Mouse (Mus musculus) midbrain, embryonic 15.5 days (tissue): Measurements from ENCODE around the gene Astn1. TPM values are rescaled to one million over a fixed set of nuclear protein-coding genes. Genes with fewer than 3 reads are reported as not detected.

Experiments
- ATAC-seq: fragments of 200-750 bp; cut with Nextera tagmentation; replicated peaks from 2 replicates; pipeline ENCODE4 v1.8.0; 2017; ENCODE audit warnings: moderate TSS enrichment
- H3K27ac ChIP-seq: fragments of 300-500 bp; sonication (generic); 2 replicates; pipeline ENCODE4 v1.5.1; 2015; ENCODE audit warnings: mild to moderate bottlenecking, inconsistent platforms
- H3K27me3 ChIP-seq: fragments of 300-500 bp; sonication (generic); replicated peaks from 2 replicates; pipeline ENCODE4 v1.6.1; 2015; ENCODE audit warnings: inconsistent platforms
- H3K36me3 ChIP-seq: fragments of 300-500 bp; sonication (generic); replicated peaks from 2 replicates; pipeline ENCODE4 v1.6.1; 2015; ENCODE audit warnings: inconsistent platforms
- H3K4me1 ChIP-seq: fragments of 300-500 bp; sonication (generic); 2 replicates; pipeline ENCODE4 v1.6.1; 2015; ENCODE audit warnings: inconsistent platforms
- H3K4me2 ChIP-seq: fragments of 300-500 bp; sonication (generic); 2 replicates; pipeline ENCODE4 v1.6.1; 2015; ENCODE audit warnings: inconsistent platforms, mild to moderate bottlenecking, moderate library complexity
- H3K4me3 ChIP-seq: fragments of 300-500 bp; sonication (generic); 2 replicates; pipeline ENCODE4 v1.5.1; 2015; ENCODE audit warnings: mild to moderate bottlenecking, inconsistent platforms
- H3K9ac ChIP-seq: fragments of 300-500 bp; sonication (generic); 2 replicates; pipeline ENCODE4 v1.6.1; 2015; ENCODE audit warnings: mild to moderate bottlenecking, inconsistent platforms
- H3K9me3 ChIP-seq: fragments of 300-500 bp; sonication (generic); 2 replicates; pipeline ENCODE4 v1.6.1; 2016; ENCODE audit warnings: inconsistent platforms
- WGBS: fragments of 180-500 bp; shearing (Covaris S2); methylation state at CpG from one replicate; pipeline ENCODE4 v1.1.7; 2015; ENCODE audit warnings: mixed read lengths; 5-methylcytosine and 5-hydroxymethylcytosine counted together
- polyA plus RNA-seq: library from polyadenylated mRNA; unstranded; fragments of >200 nt; fragmentation: Nextera tagmentation; extraction: Ambion mirVana; gene quantifications from 2 replicates; pipeline ENCODE4 v1.2.1, GENCODE M21; 2015

Gene Astn1
- polyA plus RNA-seq = 43.2 and 44.3 TPM in 2 replicates

DNA sequence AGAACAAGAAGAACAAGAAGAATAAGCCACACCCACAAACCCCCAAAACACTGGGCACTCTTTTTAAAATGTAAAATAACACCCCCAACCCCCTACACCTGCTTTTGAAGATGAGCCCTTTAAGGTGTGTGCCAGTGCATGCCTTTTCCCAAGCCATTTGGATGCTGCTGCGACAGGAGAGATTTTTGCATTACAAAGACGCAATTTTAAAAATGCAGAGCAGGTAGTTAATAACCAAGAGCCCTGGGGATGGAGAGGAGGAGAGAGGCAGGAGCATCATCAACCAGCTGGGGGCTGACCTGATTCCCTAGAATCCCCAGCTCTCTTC, at the start of gene Astn1:
Astn1 (plus strand) TSS at position 310 of the 328 bp plus-strand sequence.
- Histone ChIP-seq H3K36me3 (no peaks in the 10 kb centered on the region), H3K9me3 (no peaks in the 10 kb centered on the region), H3K9ac (peak within 1 kb of the TSS; percentile 98), H3K4me3 (peak within 1 kb of the TSS; percentile 71), H3K4me1 (peaks cover 41% of the 10 kb centered on the region), H3K27ac (peak within 1 kb of the TSS; percentile 97), H3K27me3 (0 out of 2 replicates have a peak, but pooled peaks cover 6% of the 10 kb centered on the region), H3K4me2 (peak within 1 kb of the TSS; percentile 63)
- WGBS = 0% methylated on average over 2 of the region's 2 CpGs
- ATAC-seq = no peak

DNA sequence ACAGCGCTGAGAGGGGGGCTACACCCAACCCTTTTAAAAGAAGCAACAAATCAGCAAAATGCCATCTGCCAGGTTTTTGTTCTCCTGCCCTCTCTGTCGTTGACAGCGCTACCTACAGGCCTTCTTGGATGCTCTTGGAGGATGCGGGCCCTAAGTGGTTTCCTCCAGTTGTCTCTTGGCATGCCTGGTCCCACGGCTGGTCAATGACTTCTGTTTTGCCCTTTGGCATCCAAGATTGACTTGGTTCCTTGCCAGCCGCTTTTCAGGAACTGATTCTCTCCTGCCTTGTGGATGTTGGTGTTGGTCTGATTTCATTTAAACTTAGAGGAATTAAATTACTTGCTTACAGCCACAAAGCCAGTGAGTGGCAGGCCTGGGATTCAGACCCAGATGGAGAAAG, 38.7 kb upstream of the Astn1 start:
- Histone ChIP-seq H3K4me3 (no peak overlapping the region), H3K4me1 (peaks cover 4% of the 10 kb centered on the region; the same call in 1 of the 2 replicates), H3K27me3 (no peaks in the 10 kb centered on the region), H3K27ac (no peak overlapping the region), H3K4me2 (no peak overlapping the region), H3K9ac (no peak overlapping the region), H3K9me3 (no peaks in the 10 kb centered on the region), H3K36me3 (no peaks in the 10 kb centered on the region)
- ATAC-seq = no peak
- 76% methylated on average over 6 of the region's 6 CpGs for WGBS

DNA sequence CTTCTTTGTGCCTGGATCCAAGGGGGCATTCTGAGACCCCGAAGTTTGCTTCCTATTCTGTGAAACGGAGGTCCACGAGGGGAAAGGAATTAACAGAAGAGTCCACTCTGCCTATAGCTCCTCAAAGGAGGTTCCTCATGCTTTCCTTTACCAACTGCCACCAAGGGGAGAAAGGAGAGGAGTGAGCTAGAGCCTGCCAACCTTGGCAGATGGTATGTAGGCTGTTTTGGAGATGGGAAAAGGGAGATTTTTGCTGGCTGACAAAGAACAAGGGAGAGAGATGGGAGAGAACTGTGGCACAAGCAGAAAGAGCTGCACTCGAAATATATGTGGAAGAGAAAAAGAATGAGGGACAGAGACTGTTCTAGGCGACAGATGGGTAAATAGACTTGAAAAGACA, 33.9 kb upstream of the Astn1 start:
- 66% methylated on average over 5 of the region's 5 CpGs for WGBS

DNA sequence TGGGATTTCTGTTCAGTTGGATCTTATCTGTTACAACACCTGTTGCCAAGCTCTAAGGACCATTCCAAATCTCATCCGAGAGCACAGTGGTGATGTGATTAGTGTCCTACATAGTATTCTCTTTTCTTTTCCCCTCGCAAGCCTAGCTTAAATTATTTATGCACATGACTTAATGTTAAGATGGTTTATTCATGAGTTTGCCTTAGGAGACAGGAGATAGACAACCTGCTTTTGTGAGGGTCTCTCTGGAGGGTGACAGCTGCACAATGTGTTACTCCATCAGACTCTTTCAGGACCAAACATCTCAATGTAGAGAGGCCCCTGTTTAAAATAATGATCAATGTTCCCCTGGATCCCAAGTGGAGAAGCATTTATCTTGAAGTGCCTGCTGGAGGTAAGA, 33.2 kb upstream of the Astn1 start:
- Histone ChIP-seq H3K27ac (no peak overlapping the region), H3K36me3 (no peaks in the 10 kb centered on the region), H3K4me3 (no peak overlapping the region), H3K9ac (no peak overlapping the region), H3K27me3 (no peaks in the 10 kb centered on the region), H3K9me3 (no peaks in the 10 kb centered on the region), H3K4me2 (no peak overlapping the region), H3K4me1 (no peaks in the 10 kb centered on the region)
- 37% methylated on average over 2 of the region's 2 CpGs for WGBS
- ATAC-seq = peak; percentile 70

More for the DNA sequence above, 33.9 kb upstream of the Astn1 start:
- Histone ChIP-seq H3K27me3 (no peaks in the 10 kb centered on the region), H3K9me3 (no peaks in the 10 kb centered on the region), H3K9ac (no peak overlapping the region), H3K27ac (no peak overlapping the region), H3K36me3 (no peaks in the 10 kb centered on the region), H3K4me2 (no peak overlapping the region), H3K4me3 (no peak overlapping the region), H3K4me1 (peaks cover 4% of the 10 kb centered on the region; the same call in 1 of the 2 replicates)
- ATAC-seq = no peak

DNA sequence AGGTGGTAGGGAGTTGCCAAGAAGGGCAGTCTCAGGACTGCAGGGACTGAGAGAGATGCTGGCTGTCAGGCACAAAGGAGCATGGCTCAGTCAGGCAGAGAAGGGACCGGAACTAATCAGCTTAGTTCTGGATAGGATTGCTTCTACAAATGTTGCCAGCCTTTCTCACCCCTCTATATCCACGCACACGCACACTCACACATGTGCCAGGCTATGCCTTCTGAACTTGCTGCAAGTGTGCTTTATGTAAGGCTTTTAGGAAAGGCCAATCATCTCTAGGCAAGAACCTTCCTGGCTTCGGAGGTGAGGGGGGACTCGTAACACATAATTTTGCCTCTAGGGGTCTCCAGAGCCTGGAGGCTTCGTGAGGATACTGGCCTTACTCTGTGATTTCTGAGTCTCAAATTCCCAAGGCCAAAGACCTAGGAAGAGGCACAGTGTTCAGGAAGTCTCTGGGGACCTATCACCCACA, 18.8 kb upstream of the Astn1 start:
- peak; percentile 87 for ATAC-seq
- no peak overlapping the region for H3K4me2 ChIP-seq
- no peaks in the 10 kb centered on the region for H3K36me3 ChIP-seq
- no peak overlapping the region for H3K9ac ChIP-seq
- H3K4me3 ChIP-seq = no peak overlapping the region
- no peak overlapping the region for H3K27ac ChIP-seq
- H3K27me3 ChIP-seq = no peaks in the 10 kb centered on the region
- WGBS = 11% methylated on average over 6 of the region's 6 CpGs
- no peaks in the 10 kb centered on the region for H3K9me3 ChIP-seq
- H3K4me1 ChIP-seq = peaks cover 9% of the 10 kb centered on the region

DNA sequence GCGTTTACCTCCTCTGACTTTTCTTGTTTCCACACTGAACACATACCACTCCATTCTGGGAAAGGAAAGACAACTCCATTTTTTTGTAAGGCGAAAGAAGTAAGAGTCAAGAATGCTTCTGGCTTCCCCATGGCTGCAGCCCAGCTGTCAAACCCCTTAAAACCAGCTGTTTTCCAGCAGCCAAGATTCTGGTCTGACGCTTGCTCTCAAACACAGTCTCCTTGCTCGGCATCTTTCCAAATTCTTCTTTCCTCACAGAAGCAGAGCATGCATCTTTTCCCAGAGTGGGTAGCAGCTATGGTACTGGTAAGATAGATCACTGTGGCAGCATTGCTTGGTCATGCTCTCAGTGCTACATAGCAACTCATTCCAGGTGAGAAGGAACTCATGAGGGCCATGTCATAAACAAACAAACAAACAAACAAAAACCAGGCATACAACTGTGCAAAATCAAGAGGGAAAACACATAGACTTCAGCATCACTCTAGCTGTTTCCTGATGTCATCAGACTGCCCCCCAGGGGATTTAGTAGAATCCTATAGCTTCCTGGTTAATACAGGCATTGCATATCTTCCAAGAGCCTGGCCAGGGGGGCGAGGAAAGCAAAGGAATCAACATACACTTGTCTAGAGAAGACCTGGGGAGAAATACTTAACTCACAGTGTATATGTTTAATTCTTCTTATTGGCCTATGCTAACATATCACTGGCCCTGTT, 8.3 kb upstream of the Astn1 start:
- no peaks in the 10 kb centered on the region for H3K9me3 ChIP-seq
- 77% methylated on average over 5 of the region's 5 CpGs for WGBS

DNA sequence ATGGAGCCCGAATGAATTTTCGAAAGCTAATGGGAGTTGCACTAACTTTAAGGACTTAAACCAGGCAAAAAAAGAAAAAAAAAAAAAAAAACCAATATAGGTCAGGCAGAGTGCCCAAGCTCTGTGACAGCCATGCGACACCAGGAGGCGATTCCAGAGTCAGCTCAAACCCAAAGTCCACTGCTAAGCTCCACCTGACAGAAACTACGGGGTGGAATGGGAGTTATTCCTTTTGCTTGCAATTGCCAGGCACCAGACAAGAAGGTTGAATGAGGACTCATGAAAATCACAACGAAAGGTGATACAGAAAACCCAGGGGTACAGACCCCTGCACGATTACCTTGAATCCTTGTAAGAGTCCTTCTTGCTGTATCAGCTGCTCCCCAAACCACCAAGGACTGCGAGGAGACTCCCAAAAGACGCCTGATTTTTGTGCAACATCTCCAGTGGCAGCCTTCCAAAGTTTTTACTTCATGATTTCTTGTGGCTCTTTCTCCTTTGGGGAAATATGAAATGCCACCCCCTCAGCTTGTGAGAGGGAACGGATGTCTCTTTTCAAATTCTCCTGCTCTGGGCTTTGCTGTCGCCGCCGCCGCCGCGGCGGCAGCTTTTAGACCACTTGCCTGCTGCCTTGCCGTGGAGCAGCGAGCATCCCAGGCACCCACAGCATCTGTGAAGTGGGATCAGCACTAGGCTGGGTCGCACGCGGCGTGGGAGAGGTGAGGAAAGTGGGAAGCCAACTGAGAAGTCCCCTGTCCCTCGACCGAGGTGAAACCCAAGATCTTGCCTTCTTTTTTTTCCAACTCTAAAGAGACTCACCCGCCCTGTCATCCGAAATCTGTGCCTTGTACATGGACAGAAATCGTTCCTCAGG, 6.7 kb upstream of the Astn1 start:
- Histone ChIP-seq H3K4me3 (peak overlapping the region; percentile 85), H3K9ac (peak overlapping the region; percentile 79), H3K4me2 (peak overlapping the region; percentile 79), H3K9me3 (no peaks in the 10 kb centered on the region), H3K4me1 (peaks cover 37% of the 10 kb centered on the region), H3K27me3 (0 out of 2 replicates have a peak, but pooled peaks cover 6% of the 10 kb centered on the region), H3K27ac (peak overlapping the region; percentile 89), H3K36me3 (no peaks in the 10 kb centered on the region)
- ATAC-seq = peak; percentile 62
- WGBS = 6% methylated on average over 28 of the region's 28 CpGs

More for the DNA sequence above, 8.3 kb upstream of the Astn1 start:
- no peaks in the 10 kb centered on the region for H3K36me3 ChIP-seq
- 0 out of 2 replicates have a peak, but pooled peaks cover 6% of the 10 kb centered on the region for H3K27me3 ChIP-seq
- H3K4me1 ChIP-seq = peaks cover 37% of the 10 kb centered on the region
- H3K27ac ChIP-seq = no peak overlapping the region
- no peak for ATAC-seq
- H3K4me3 ChIP-seq = peak overlapping the region; percentile 85
- peak overlapping the region; percentile 79; the same call in 1 of the 2 replicates for H3K9ac ChIP-seq
- peak overlapping the region; percentile 79 for H3K4me2 ChIP-seq

DNA sequence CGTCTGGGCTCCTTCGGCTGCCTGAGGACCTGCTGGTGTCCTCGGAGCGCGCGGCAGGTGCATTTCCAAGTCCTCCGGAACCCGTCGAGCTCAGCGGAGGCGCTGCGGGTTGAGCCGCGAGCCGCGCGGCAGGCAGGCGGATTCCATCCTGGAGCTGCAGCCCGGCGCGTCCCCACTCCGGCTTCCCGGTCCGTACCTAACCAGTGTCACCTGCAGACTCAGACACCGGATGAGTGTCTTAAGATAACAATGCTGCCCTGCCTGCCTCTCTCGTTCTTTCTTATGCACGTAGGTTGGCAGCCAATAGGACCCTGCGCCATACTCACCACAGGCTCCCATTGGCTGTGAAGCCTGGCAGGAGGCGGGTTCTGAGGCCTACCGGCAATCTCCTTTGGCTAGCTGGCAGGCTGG, 6.0 kb upstream of the Astn1 start, which contains the start of gene Brinp2:
Brinp2 (minus strand) TSS at position 276 of the 411 bp plus-strand sequence.
- Histone ChIP-seq H3K4me1 (peaks cover 37% of the 10 kb centered on the region), H3K9ac (peak within 1 kb of the TSS; percentile 79), H3K27me3 (0 out of 2 replicates have a peak, but pooled peaks cover 6% of the 10 kb centered on the region), H3K36me3 (no peaks in the 10 kb centered on the region), H3K9me3 (no peaks in the 10 kb centered on the region), H3K4me2 (peak within 1 kb of the TSS; percentile 79), H3K27ac (peak within 1 kb of the TSS; percentile 89), H3K4me3 (peak within 1 kb of the TSS; percentile 85)
- peak; percentile 99 for ATAC-seq
- 0% methylated on average over 30 of the region's 30 CpGs for WGBS

DNA sequence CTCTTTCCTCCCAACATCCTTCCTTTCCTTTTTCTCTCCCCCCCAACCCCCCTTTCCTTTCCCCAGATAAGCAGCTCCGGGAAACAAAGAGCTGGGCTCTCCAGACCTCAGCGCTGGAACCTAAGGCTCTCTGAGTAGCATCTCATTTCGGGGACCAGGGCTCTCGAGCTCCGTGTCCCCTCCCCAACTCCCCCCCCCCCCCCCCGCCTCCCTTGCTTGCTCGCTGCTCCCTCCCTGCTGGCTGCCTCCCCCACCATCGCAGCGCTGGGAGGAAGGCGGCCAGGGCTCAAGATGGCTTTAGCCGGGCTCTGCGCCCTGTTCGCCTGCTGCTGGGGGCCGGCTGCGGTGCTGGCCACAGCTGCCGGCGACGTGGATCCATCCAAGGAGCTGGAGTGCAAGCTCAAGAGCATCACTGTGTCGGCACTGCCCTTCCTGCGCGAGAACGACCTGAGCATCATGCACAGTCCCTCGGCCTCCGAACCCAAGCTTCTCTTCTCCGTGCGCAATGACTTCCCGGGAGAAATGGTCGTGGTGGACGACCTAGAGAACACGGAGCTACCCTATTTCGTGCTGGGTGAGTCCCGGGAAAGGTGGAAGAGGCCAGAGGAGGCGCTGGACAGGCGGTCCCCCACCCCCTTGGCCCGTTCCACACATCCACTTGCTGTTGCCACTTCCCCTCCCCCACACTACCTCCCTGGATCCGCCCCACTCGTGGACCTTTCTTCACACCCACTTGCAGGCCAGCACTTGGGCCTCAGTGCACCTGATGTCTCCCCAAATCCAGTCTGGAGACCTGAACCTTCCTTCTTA, 424 bp downstream of the Astn1 start:
- peak overlapping the region; percentile 63 for H3K4me2 ChIP-seq
- ATAC-seq = peak; percentile 87
- H3K9ac ChIP-seq = peak overlapping the region; percentile 98
- peak overlapping the region; percentile 97 for H3K27ac ChIP-seq
- peaks cover 40% of the 10 kb centered on the region for H3K4me1 ChIP-seq
- H3K27me3 ChIP-seq = 0 out of 2 replicates have a peak, but pooled peaks cover 4% of the 10 kb centered on the region
- peak overlapping the region; percentile 71 for H3K4me3 ChIP-seq
- no peaks in the 10 kb centered on the region for H3K9me3 ChIP-seq
- no peaks in the 10 kb centered on the region for H3K36me3 ChIP-seq
- under 1% methylated on average over 35 of the region's 37 CpGs for WGBS

DNA sequence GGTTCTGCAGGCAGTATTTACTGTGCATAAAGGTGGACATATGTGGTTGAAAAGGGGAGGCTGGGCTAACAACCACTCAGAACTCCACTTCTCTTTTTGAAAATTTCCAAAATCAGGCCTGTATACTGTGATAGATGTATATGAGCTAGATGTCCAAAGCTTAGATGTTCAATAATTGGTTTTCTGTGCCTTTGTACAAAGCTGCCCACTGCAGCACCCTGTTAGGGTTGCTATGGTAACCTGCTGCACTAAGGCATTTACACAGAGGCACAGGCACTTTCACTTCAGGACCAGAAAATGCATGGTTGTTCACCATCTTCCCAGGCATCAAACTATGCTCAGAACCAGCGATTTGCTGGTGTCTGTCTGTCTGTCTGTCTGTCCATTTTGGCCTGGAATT, 2.4 kb downstream of the Astn1 start:
- Histone ChIP-seq H3K4me2 (peak overlapping the region; percentile 63), H3K9me3 (no peaks in the 10 kb centered on the region), H3K4me3 (peak overlapping the region; percentile 71), H3K4me1 (peaks cover 41% of the 10 kb centered on the region), H3K27ac (peak overlapping the region; percentile 97), H3K27me3 (no peaks in the 10 kb centered on the region), H3K36me3 (no peaks in the 10 kb centered on the region), H3K9ac (peak overlapping the region; percentile 98; the same call in 1 of the 2 replicates)
- WGBS = 15% methylated on average over 1 of the region's 1 CpGs
- peak; percentile 73 for ATAC-seq

DNA sequence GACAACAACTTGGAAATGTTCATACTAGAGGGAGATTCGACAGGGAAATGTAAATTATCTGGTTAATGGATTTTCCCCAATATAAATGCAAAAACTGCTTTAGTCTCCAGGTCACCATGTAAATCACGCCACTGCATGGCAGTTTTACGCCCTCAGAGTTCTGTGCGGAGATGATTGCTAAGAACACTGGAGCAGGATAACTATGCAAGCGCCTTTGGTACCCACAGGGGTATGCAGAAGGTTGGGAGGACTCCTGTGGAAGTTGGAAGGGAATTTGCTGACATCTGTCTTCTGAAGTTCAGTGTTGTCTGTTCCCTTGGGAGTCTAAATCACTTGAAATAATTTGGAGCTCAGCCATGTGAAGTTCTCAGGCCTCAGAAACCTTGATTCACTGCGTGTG, 20.2 kb downstream of the Astn1 start:
- H3K36me3 ChIP-seq = 0 out of 2 replicates have a peak, but pooled peaks cover 11% of the 10 kb centered on the region
- no peak for ATAC-seq
- no peak overlapping the region for H3K27ac ChIP-seq
- no peaks in the 10 kb centered on the region for H3K9me3 ChIP-seq
- no peak overlapping the region for H3K4me3 ChIP-seq
- H3K4me2 ChIP-seq = no peak overlapping the region
- H3K4me1 ChIP-seq = peaks cover 8% of the 10 kb centered on the region; the same call in 1 of the 2 replicates
- no peak overlapping the region for H3K9ac ChIP-seq
- 84% methylated on average over 6 of the region's 6 CpGs for WGBS
- no peaks in the 10 kb centered on the region for H3K27me3 ChIP-seq
